Mouse (Mus musculus): ENCODE results near the gene Mars. TPM values are rescaled to one million over a fixed set of nuclear protein-coding genes. Genes with fewer than 3 reads are reported as not detected.
"Not testable (repeated sequence)": the region's sequence is repeated elsewhere in the genome, so short reads cannot be mapped to it uniquely, and the experiment has no call there.

The Mars gene
- polyA plus RNA-seq, 1 experiment, result 85.0 TPM

DNA sequence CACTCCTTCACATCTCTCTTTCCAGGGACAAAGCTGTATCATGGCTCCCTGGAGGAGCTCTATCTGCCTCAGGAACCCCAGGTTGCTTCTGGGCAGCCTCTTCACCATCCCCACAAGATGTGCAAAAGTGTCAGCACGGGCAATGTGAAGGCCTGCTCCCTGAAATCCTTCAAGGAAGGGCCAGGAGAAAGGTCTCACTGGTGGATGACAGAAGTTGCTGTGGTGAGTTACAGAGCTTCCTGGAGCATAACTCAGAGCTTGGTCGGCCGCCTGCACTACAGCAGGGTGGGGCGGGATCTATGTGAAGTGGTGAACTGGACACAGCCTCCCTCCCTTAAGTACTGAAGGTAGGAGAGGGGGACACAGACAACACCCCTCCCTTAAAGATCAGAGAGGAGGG lies 11.1 kb upstream of the Mars start:
- peak overlapping the region; percentile 79 for H3K4me3 ChIP-seq (replicated peaks; ENCODE audit: control insufficient read depth, low read depth, low read length)
- WGBS, result 33% methylated on average over 4 of the region's 4 CpGs
- TF ChIP-seq CTCF (IDR thresholded peaks at IDR 0.05; ENCODE audit: control insufficient read depth, insufficient read depth, low read length) (no peak), POLR2A (IDR thresholded peaks at IDR 0.05; ENCODE audit: borderline replicate concordance, control insufficient read depth, low read depth, low read length) (no peak)
- peak overlapping the region; percentile 96 for H3K27ac ChIP-seq (ENCODE audit: control insufficient read depth, insufficient read depth, low read depth, low read length, poor library complexity)
- peaks cover 6% of the 10 kb centered on the region; the same call in 1 of the 2 replicates for H3K4me1 ChIP-seq (ENCODE audit: control insufficient read depth, insufficient read depth, low read length)

DNA sequence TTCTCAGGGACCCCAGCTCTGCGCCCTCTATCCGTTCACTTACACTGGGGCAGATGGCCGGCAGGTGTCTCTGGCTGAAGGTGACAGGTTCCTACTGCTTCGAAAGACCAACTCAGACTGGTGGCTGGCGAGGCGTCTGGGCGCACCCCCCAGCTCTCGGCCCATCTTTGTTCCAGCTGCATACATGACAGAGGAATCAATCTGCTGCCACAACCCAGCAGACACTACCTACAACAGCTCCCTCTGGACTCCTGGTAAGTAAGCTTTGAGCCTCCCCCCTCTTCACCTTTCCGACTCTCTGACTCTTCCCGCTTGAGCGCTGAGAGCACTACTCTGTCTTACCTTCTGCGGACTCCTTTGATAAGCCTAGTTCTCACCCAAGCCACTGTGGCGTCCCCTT lies 10.6 kb upstream of the Mars start:
- H3K4me1 ChIP-seq (ENCODE audit: control insufficient read depth, insufficient read depth, low read length), result peaks cover 6% of the 10 kb centered on the region; the same call in 1 of the 2 replicates
- H3K4me3 ChIP-seq (replicated peaks; ENCODE audit: control insufficient read depth, low read depth, low read length), result peak overlapping the region; percentile 79
- WGBS, result 75% methylated on average over 13 of the region's 13 CpGs
- peak overlapping the region; percentile 96 for H3K27ac ChIP-seq (ENCODE audit: control insufficient read depth, insufficient read depth, low read depth, low read length, poor library complexity)
- TF ChIP-seq POLR2A (IDR thresholded peaks at IDR 0.05; ENCODE audit: borderline replicate concordance, control insufficient read depth, low read depth, low read length), result no peak
- TF ChIP-seq CTCF (IDR thresholded peaks at IDR 0.05; ENCODE audit: control insufficient read depth, insufficient read depth, low read length), result no peak

DNA sequence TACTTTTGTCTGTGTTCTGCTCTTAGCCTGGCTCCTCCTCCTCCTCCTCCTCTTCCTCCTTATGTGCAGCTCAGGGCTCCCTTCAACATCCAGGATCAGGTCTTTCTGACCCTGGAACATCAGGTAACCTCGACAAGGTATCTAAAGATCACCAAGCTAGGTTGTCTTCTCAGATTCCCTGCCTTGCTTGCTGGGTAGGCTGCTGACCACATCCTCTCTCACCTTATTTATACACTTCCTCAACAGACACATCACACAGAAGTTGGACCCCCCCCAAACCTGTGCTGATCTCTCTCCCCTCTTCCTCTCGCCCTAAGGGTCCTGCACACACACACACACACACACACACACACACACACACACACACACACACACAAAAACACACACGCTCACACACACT lies 10.0 kb upstream of the Mars start, which contains the start of gene Arhgap9:
Gene Arhgap9, plus strand, starts transcription at position 344 of the 400 bp plus-strand sequence.
- peaks cover 6% of the 10 kb centered on the region; the same call in 1 of the 2 replicates for H3K4me1 ChIP-seq (ENCODE audit: control insufficient read depth, insufficient read depth, low read length)
- 46% methylated on average over 3 of the region's 3 CpGs for WGBS
- H3K27ac ChIP-seq (ENCODE audit: control insufficient read depth, insufficient read depth, low read depth, low read length, poor library complexity), result peak within 1 kb of the TSS; percentile 96
- H3K4me3 ChIP-seq (replicated peaks; ENCODE audit: control insufficient read depth, low read depth, low read length), result peak within 1 kb of the TSS; percentile 79
- no peak for TF ChIP-seq CTCF (IDR thresholded peaks at IDR 0.05; ENCODE audit: control insufficient read depth, insufficient read depth, low read length)
- TF ChIP-seq POLR2A (IDR thresholded peaks at IDR 0.05; ENCODE audit: borderline replicate concordance, control insufficient read depth, low read depth, low read length), result no peak

DNA sequence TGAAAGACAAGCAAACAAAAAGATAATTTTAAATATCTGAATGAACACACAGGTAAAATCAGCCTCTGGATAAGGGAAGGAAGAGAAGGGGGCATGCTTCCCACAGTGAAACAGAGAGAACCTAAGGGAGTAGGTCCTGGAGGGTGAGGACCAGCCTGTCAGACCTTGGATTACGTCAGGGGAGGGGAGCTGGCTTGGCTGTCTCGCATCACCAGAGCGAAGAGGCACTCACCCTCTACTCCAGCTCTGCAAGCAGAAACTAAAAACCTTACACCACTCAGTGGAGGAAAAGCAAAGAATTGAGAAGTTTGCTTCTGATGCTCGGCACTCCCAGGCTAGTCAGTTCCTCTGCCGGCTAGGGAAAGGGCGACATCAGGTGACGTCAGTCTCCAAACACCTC lies 8.4 kb upstream of the Mars start:
- Histone ChIP-seq H3K27ac (ENCODE audit: control insufficient read depth, insufficient read depth, low read depth, low read length, poor library complexity) (no peak overlapping the region), H3K4me3 (replicated peaks; ENCODE audit: control insufficient read depth, low read depth, low read length) (no peak overlapping the region), H3K4me1 (ENCODE audit: control insufficient read depth, insufficient read depth, low read length) (peaks cover 6% of the 10 kb centered on the region; the same call in 1 of the 2 replicates)
- 67% methylated on average over 7 of the region's 7 CpGs for WGBS
- no peak for TF ChIP-seq POLR2A (IDR thresholded peaks at IDR 0.05; ENCODE audit: borderline replicate concordance, control insufficient read depth, low read depth, low read length)
- no peak for TF ChIP-seq CTCF (IDR thresholded peaks at IDR 0.05; ENCODE audit: control insufficient read depth, insufficient read depth, low read length)

DNA sequence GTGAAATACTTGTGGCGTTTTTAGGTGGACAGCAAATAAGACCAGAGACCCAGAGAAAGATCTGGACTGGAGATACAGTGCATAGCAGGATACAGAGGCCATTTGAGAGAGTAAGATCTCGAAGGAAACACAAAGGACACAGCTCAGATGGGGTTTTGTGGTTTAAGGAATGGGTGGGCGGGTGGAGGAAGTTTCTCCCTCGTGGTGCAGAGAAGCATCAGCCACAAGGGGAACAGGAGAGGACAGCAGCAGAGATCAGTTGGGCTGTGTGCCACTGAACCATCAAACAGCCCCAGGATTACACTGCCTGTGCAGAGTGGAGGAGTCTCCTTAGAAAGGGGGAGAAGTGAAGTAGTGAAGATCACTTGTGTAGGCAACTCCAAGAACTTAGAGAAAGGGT lies 6.4 kb upstream of the Mars start:
- WGBS, result 11% methylated on average over 4 of the region's 4 CpGs
- H3K4me1 ChIP-seq (ENCODE audit: control insufficient read depth, insufficient read depth, low read length), result peaks cover 6% of the 10 kb centered on the region; the same call in 1 of the 2 replicates

DNA sequence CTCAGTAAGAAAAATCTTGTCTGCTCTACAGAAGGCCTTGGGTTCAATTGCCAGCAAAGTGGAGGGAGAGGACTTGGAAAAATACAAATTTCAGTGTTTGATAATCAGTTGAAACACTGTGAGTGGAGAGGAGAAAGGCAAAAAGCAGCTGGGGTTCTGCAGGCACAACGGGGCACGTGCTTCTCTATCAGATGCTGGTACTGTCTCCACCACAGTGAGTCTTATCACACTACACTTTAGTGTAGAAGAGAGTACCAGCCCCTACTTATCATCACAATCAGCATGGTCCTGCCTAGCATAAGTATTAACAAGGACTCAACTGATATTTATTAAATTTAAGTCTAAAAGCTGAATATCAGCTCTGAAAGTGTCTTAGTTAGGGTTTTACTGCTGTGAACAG lies 5.7 kb upstream of the Mars start:
- Histone ChIP-seq H3K4me1 (ENCODE audit: control insufficient read depth, insufficient read depth, low read length) (peaks cover 6% of the 10 kb centered on the region; the same call in 1 of the 2 replicates), H3K27ac (ENCODE audit: control insufficient read depth, insufficient read depth, low read depth, low read length, poor library complexity) (no peak overlapping the region), H3K4me3 (replicated peaks; ENCODE audit: control insufficient read depth, low read depth, low read length) (no peak overlapping the region)
- WGBS, result 62% methylated on average over 2 of the region's 2 CpGs
- TF ChIP-seq POLR2A (IDR thresholded peaks at IDR 0.05; ENCODE audit: borderline replicate concordance, control insufficient read depth, low read depth, low read length) (no peak), CTCF (IDR thresholded peaks at IDR 0.05; ENCODE audit: control insufficient read depth, insufficient read depth, low read length) (no peak)

More for the DNA sequence above, 6.4 kb upstream of the Mars start:
- Histone ChIP-seq H3K27ac (ENCODE audit: control insufficient read depth, insufficient read depth, low read depth, low read length, poor library complexity) (no peak overlapping the region), H3K4me3 (replicated peaks; ENCODE audit: control insufficient read depth, low read depth, low read length) (no peak overlapping the region)
- TF ChIP-seq POLR2A (IDR thresholded peaks at IDR 0.05; ENCODE audit: borderline replicate concordance, control insufficient read depth, low read depth, low read length) (no peak), CTCF (IDR thresholded peaks at IDR 0.05; ENCODE audit: control insufficient read depth, insufficient read depth, low read length) (no peak)

DNA sequence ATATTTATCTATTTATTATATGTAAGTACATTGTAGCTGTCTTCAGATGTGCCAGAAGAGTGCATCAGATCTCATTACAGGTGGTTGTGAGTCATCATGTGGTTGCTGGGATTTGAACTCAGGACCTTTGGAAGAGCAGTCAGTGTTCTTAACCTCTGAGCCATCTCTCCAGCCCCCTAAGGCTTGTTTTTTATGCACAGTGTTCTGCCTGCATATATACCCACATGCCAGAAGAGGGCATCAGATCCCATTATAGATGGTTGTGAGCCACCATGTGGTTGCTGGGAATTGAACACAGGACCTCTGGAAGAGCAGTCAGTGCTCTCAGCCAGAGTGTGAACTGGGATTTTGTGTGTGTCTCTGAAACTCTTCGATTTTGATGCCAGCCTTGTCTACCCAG lies 3.4 kb upstream of the Mars start:
- H3K4me3 ChIP-seq (replicated peaks; ENCODE audit: control insufficient read depth, low read depth, low read length); H3K27ac ChIP-seq (ENCODE audit: control insufficient read depth, insufficient read depth, low read depth, low read length, poor library complexity); H3K4me1 ChIP-seq (ENCODE audit: control insufficient read depth, insufficient read depth, low read length): not testable (repeated sequence)
- 79% methylated on average over 1 of the region's 1 CpGs for WGBS

DNA sequence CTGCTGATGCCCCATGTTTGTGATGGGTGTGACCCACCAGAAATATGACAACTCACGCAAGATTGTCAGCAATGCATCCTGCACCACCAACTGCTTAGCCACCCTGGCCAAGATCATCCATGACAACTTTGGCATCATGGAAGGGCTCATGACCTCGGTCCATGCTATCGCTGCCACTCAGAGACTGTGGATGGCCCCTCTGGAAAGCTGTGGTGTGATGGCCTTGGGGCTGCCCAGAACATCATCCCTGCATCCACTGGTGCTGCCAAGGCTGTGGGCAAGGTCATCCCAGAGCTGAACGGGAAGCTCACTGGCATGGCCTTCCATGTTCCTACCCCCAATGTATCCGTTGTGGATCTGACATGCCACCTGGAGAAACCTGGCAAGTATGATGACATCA lies 1.9 kb upstream of the Mars start:
- not testable (repeated sequence) for H3K27ac ChIP-seq (ENCODE audit: control insufficient read depth, insufficient read depth, low read depth, low read length, poor library complexity); H3K4me3 ChIP-seq (replicated peaks; ENCODE audit: control insufficient read depth, low read depth, low read length); H3K4me1 ChIP-seq (ENCODE audit: control insufficient read depth, insufficient read depth, low read length)
- WGBS, result 86% methylated on average over 5 of the region's 5 CpGs

DNA sequence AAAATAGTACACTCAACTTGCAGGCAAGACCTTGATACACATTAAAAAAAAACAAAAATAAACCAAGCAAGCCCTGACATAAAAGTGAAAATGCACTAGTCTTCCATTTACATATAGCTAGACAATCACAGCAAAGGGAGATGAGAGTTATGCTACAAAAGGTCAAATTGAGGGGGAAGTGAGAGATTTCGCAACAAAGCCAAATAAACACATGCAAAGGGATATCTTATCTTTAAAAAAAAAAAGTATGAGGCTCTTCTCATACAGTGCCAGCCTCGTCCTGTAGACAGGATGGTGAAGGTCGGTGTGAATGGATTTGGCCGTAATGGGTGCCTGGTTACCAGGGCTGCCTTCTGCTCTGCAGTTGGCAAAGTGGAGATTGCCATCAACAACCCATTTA lies 1.3 kb upstream of the Mars start:
- no peak overlapping the region for H3K27ac ChIP-seq (ENCODE audit: control insufficient read depth, insufficient read depth, low read depth, low read length, poor library complexity)
- no peaks in the 10 kb centered on the region; the same call in 1 of the 2 replicates for H3K4me1 ChIP-seq (ENCODE audit: control insufficient read depth, insufficient read depth, low read length)
- 29% methylated on average over 4 of the region's 4 CpGs for WGBS
- H3K4me3 ChIP-seq (replicated peaks; ENCODE audit: control insufficient read depth, low read depth, low read length), result no peak overlapping the region
- TF ChIP-seq POLR2A (IDR thresholded peaks at IDR 0.05; ENCODE audit: borderline replicate concordance, control insufficient read depth, low read depth, low read length) (no peak), CTCF (IDR thresholded peaks at IDR 0.05; ENCODE audit: control insufficient read depth, insufficient read depth, low read length) (no peak)
